Mouse (Mus musculus) liver, postnatal 0 days (tissue): ENCODE results near the gene Xrn1.
"Not testable (repeated sequence)": the region's sequence is repeated elsewhere in the genome, so short reads cannot be mapped to it uniquely, and the experiment has no call there.

Experiments
- CTCF ChIP-seq: sonication (generic); IDR thresholded peaks from 2 replicates; pipeline ENCODE4 v1.5.1; 2016; ENCODE audit warnings: antibody characterized with exemption, low read depth
- EP300 ChIP-seq: IDR thresholded peaks from 2 replicates; pipeline ENCODE4 v1.6.1; 2016; ENCODE audit warnings: antibody characterized with exemption, low read depth, mild to moderate bottlenecking

DNA sequence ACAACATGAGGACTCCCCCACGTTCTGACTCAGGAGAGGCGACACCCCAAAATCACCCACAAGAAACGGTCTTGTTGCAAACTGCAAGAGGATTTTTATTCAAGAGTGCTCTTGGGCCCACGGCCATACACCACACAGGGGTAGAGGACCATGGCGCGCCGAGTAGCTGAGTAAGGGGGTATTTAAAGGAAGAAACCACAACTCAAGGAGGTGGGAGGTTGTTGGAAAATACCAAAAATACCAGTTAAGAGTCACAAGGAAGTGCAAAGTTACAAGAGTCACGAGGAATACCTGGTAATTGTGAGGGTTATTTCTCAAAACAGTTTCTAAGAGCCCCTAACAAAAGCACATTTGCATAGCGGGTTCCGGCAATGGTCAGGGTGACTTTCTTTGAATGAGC lies 138.1 kb downstream of the Xrn1 start:
- not testable (repeated sequence) for TF ChIP-seq CTCF, EP300
